Mouse (Mus musculus) lung, postnatal 0 days (tissue): ENCODE results near the gene Rem1.

Experiments
- CTCF ChIP-seq: IDR thresholded peaks from 2 replicates; pipeline ENCODE4 v1.5.1; 2016; ENCODE audit warnings: antibody characterized with exemption, mild to moderate bottlenecking
- EP300 ChIP-seq: IDR thresholded peaks from 2 replicates; pipeline ENCODE4 v1.6.1; 2016; ENCODE audit warnings: antibody characterized with exemption, mild to moderate bottlenecking, control low read depth

- TF ChIP-seq CTCF (no peak), EP300 (no peak)
Observed at GRCm38 (mm10) chr2:152580107-152580506, 46.6 kb upstream of the Rem1 start, which contains the start of gene Defb19.
